Mouse (Mus musculus): ENCODE data around the gene Gm49601.

The Gm49601 gene

DNA sequence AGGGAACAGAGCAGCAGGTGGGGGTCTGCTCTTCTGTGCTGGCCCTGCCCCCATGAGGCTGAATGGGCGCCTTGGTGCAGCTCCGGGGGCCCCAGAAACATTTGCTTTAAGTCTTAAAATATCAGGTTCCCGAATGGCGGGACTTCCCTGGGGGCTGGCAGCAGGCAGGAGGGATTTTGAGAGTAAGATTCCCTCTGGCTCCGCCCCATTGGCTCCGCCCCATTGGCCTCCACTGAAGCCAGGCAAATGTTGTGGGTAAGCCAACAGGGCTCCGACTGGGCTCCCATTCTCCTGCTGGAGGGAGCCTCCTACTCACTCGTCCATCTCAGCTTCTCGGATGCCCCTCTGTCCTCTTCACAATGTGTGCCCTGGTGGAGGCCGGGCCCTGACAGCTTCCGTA lies 18.0 kb downstream of the Gm49601 start:
- no peak for DNase-seq (ENCODE audit: low spot score in 2 of 2)

DNA sequence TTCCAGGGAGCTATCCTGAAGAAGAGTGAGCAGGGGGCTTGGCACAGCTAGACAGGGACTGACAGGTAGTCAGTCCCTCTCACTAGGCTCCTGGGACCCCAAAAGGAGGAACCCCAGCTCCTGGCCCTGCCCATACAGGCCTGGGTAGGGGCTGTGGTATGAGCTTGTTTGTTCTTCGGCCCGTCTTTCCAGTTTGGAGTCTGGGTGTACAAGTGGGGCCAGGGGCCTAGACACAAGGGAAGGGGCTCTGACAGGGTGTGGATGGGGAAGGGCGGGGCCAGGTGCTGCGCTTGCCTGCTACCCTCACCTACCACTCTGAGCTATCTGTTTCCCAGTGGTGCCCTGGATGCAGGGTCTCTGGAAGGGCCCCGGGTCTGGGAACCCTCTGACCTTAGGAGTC lies 20.5 kb downstream of the Gm49601 start:
- peak; percentile 30 to 48 for DNase-seq (ENCODE audit: low spot score in 2 of 2)

- DNase-seq (ENCODE audit: low spot score in 2 of 2) = no peak
Measured at GRCm38 (mm10) chr16:18604267-18604701, 21.9 kb downstream of the Gm49601 start.

DNA sequence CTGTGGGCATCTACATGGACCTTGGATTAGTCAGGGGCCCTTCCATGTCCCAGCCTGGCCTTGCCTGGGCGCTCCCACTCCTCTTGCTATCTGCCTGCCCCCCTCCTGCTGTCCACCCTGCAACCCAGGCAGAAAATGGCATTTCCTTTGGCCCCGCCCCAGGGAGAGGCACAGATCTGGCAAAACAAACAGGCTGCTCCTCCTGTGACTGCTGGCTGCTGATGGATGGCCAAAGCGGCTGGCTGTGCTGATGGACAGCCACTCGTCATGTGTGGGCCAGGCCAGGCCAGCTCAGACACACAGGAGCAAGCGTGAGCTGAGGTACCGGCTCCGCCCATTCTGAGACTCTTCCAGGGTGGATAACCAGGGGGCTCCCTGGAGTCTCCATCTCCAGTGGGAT lies 24.8 kb downstream of the Gm49601 start:
- no peak for DNase-seq (ENCODE audit: low spot score in 2 of 2)

GRCm38 (mm10) chr16:18598006-18598405 lies 28.2 kb downstream of the Gm49601 start:
- no peak for DNase-seq (ENCODE audit: low spot score in 2 of 2)

DNA sequence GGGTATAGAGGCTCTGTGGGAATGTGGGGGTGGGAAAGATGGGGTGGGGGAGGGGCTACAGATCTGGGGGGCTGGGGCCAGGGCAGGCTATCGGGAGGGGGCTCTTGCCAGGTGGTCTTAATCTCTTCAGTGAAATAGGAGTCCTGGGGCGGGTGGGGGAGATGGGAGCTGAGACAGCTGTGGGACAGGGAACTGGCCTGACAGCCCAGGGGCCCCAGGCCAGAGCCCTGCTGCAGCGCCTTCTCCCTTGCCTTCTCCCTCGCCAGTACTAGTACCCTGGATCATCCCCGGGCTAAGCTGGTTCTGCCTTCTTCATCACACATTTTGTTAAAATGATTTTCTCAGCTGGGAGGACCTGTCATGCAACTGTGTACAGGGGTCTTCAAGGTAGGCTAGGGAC lies 30.0 kb downstream of the Gm49601 start:
- no peak for DNase-seq (ENCODE audit: low spot score in 2 of 2)

DNA sequence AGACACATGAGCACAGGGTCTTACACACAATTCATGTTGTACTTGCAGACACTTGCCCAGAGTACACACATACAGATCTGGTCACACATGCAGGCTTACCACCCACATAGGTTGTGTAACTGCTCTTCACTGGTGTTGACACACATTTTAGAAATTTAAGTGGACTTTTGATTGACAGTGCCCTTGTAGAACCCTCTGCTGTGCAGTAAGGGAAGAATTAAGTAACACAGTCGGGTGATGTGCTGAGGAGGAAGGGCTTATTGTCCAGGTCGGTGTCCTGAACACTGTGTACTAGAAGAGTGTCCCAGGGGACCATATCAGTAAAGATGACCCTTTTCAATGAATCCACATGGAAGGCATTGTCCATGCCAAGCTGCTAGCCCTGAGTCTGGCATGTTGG lies 32.3 kb downstream of the Gm49601 start:
- DNase-seq (ENCODE audit: low spot score in 2 of 2) = no peak

DNA sequence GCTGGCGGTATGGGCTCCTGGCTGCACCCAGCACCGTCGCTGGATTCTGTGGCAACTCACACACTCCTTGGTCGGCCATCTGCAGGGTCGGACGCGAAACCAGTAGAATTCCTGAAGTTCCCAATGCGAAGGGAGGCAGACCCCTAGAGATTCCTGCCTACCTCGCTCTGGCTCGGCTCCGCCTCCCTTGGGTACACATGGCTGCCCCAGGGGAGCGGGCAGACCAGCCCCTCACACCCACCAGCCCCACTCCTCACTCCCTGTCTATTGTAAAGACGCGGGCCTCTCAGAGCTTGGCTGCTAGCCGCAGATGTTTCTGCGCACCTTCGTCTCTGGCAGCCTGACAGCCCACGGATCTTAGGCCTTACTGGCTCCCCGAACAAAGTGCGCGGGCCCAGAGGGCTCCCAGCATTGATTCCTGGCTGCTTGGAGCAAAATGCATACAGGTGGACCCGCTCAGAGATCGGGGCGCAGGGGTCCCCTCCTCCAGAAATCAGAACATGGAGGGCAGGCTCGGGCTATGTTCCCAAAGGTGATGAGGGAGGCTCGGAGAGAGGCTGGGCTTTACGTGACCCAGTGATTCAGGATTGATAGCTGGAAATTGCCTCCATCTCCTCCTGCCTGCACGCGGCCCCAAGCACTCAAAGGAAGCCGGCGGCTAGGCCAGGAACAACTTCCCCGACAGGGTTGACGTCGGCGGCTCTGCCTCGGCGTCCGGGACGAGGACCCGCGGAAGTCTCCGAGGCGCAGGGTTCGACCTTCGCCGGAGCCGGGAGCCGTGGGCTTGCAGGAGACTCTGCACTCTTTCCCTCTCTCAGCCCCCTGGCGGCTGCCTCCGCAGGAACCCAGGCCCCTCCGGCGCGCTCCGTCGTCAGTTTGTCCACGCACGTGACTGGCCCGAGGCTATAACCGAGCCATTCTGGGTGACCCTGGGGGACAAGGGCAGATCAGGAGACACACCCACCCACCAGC lies 34.9 kb downstream of the Gm49601 start:
- DNase-seq (ENCODE audit: low spot score in 2 of 2) = no peak

- DNase-seq (ENCODE audit: low spot score in 2 of 2) = peak in 1 of 2 experiments; percentile 35
Measured at GRCm38 (mm10) chr16:18589804-18590790, 36.1 kb downstream of the Gm49601 start, which contains the start of gene Tbx1. Gene Tbx1, minus strand, starts transcription at chr16:18590671.

- no peak for DNase-seq (ENCODE audit: low spot score in 2 of 2)
Measured at GRCm38 (mm10) chr16:18589080-18589621, 37.1 kb downstream of the Gm49601 start.

- no peak for DNase-seq (ENCODE audit: low spot score in 2 of 2)
Measured at GRCm38 (mm10) chr16:18588738-18589055, 37.5 kb downstream of the Gm49601 start.

DNA sequence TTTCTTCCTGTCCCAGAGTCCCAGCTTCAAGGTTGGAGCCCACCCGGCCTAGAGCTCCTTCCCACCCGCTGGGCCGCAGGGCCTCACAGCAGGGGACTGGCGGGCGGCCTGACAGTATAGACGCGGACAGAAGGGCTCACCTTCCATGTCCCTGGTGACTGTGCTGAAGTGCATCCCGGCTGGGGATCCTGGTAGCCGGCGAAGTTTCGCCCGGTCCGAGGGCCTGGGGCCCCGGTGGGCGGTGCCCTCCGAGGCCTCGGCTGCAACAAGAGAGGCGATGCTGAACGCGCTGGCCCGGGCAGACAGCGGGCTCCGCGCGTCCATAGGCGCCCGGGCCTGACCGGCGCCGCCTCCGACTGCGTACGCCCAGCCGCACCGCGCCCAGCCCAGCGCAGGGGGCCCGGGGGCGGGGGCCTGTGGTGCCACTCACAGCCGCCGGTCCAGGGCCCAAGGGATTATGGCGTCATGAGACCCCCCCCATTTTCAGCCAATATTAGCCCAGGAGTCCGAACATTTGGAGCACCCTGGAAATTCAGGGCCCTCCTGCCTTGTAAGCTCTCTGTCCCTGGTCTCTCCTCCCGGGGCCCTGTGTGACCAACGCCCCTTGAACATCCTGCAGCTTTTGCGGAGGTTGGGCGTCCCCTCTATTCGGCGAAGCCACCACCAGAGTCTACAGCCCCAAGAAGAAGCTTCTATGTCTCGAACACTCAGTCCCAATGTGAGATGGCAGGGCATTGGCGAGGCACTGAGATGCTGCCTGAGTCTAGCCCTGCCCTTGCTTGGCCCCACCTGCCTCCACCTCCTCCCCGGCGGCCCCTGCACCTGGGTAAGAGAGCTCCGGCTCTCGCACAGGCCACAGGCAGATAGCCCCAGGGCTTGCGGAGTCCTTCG lies 38.1 kb downstream of the Gm49601 start:
- no peak for DNase-seq (ENCODE audit: low spot score in 2 of 2)

GRCm38 (mm10) chr16:18586906-18587546 lies 39.2 kb downstream of the Gm49601 start:
- DNase-seq (ENCODE audit: low spot score in 2 of 2) = no peak

DNA sequence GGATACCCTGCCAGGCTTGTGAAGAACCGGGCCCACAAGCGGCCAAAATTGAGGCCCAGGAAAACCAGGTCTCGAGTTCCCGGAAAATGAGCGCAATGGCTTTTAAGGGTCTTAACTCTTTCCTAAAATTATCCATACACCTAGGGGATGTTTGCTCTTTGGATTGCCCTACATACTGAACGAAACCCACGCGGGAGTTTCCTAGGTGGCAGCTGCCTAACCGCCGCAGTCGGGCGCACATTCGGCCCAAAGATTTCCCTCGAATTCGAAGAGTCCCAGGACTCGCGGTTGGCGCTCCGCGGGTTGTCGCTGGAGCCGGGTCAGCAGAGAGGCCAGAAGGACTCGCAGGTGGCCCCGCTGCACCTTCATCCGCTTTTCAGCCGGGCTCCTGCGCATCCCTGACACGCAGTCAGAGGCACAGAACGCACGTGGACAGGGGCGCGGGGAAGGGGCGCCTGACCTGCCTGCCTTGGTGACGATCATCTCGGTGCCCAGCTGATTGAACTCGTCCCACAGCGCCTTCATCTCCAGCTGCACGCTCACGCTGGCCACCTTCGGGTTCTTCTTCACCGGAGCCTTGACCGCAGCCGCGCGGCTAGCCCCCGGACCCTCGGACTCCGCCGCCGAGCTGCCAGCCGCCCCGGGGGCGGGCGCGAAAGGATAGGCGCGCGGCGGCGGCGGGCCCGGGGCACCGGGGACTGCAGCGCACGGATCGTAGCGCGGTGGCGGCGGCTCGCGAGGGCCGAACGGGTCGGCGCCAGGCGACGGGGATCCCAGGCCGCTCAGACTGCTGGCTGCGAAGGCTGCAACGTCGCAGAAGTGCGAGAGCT lies 39.9 kb downstream of the Gm49601 start:
- DNase-seq (ENCODE audit: low spot score in 2 of 2) = no peak

DNA sequence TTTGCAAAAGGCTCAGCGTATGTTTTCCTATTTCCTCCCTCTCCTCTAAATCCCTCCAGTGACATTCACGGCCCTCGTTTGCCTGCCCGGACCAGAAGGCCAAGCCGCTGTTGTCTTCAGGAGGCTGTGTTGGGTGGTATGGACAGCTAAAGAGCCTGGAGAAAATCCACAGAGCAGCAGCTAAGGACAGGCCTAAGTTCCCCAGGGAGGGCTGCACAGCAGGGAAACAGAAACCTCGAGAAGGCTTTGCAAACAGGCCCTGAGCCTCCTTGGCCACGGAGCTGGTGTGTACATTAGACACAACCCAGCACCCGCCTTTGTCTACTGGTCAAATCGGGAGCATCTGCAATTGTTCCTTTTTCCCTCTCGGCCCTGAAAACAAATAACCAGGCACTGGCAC lies 40.6 kb downstream of the Gm49601 start:
- no peak for DNase-seq (ENCODE audit: low spot score in 2 of 2)

GRCm38 (mm10) chr16:18584901-18585510 lies 41.2 kb downstream of the Gm49601 start:
- DNase-seq (ENCODE audit: low spot score in 2 of 2) = no peak

GRCm38 (mm10) chr16:18583673-18584357 lies 42.4 kb downstream of the Gm49601 start:
- no peak for DNase-seq (ENCODE audit: low spot score in 2 of 2)

GRCm38 (mm10) chr16:18583169-18583568 lies 43.1 kb downstream of the Gm49601 start:
- no peak for DNase-seq (ENCODE audit: low spot score in 2 of 2)

Measured in urinary bladder, adult 18-20 months (tissue).